Mouse (Mus musculus) heart, adult 9 months (tissue): ENCODE results near the gene Btbd11.

Experiments
- DNase-seq, 2 experiments: peaks; one replicate each; pipeline ENCODE4 v3.0.0; 2022; ENCODE audit warnings: low spot score in 2 of 2

The Btbd11 gene

DNA sequence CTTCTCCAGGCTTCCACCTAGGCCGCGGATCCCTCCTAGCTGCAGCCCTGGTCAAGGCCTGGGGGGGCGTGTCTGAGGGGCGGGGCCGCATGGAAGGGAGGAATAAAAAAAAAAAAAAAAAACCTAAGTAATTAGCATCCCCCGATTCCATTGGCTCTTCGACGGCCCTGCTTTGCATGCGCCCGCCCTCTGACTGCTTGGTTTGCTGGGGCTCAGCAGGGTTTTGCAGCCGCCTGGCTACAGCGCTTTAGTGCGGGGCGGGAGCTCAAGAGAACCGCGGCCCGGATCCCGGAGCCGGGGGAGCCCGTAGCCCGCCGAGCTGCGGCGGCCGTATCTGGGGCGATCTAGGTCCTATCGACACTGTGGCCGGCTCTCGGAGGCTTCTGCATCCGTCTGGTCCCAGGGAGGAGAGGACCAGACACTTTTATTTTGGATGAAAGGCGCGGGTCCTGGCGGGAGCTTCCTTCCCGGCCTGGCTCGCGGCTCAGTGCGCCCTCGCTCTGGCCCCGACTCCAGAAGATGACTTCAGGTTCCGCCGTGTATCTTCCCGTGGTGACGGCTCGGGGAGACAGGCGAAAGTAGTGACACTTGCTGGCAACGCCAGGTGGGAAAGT lies at the start of gene Btbd11:
Gene Btbd11, plus strand, starts transcription at position 210 of the 614 bp plus-strand sequence.
- DNase-seq = peak; percentile 91

DNA sequence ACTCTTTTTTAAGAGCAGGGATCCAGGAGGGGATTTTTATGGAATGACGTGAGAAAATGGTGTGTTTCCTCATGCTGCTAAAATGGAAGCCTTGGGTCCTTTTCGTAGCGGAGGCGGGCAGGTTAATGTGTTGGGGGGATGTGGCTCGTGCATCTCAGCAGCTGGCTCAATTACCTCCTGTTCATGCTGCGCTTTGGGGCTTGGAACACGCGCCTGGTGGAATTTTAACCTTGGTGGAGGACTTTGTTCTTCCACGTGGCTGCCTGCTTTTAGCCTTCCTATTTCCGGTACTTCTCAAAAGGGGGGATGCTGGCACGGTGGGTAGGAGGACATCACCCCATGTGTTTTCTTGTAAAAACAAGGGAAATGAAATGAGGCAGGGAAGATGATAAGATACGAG lies 47.9 kb upstream of the Btbd11 start:
- no peak for DNase-seq

DNA sequence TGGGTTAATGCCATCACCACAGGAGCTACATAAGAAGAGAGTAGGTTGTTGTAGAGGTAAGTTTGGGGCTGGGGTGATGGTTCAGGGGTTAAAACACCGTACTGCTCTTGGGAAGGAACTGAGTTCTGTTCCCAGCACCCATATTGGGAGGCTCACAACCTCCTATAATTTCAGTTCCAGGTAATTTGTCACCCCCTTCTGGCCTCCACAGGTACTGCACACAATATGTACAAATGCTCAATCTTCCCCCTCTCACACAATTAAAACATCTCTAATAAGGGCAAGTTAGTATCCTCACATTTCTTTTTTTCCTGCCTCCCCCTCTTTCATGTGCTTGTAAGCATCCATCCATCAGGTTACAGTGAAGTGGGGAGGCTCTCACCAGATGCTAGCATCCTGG lies 44.7 kb upstream of the Btbd11 start:
- no peak for DNase-seq

DNA sequence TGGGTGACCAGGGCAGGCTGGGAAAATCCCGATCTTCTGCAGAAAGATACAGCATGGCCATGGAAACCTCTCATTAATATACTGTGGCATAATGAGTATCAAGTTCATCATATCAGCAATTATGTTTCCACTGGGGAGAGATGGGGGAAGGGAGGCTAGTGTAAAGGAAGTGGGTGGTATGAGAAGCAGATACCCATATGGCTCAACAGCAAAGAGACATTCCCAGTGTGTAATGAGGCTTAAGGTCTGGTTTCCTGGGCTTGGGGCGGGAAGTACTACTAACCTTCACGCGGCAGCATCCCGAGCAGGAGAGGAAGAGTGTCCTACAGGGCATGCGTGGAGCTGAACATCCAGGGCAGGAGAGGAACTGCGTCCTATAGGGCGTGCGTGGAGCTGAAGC lies 39.4 kb upstream of the Btbd11 start:
- no peak for DNase-seq

DNA sequence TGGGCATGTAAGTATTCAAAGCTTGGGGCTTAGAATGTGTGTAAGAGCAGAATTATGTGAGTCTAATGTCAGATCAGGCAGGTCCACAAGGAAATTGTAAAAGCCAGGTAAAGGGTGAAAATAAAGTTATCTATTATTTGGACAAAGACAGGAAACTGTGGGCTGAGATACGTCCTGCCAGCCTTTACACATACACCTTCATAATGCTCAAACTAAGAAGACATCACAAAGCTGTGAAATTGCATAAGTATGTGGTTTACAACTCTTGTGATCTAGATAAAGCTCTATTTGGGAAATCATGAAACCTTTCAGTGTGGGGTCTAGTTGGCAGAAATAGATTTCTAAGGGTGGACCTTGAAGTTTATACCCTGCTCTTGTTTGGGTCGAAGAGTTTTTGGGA lies 34.1 kb upstream of the Btbd11 start:
- DNase-seq = no peak

DNA sequence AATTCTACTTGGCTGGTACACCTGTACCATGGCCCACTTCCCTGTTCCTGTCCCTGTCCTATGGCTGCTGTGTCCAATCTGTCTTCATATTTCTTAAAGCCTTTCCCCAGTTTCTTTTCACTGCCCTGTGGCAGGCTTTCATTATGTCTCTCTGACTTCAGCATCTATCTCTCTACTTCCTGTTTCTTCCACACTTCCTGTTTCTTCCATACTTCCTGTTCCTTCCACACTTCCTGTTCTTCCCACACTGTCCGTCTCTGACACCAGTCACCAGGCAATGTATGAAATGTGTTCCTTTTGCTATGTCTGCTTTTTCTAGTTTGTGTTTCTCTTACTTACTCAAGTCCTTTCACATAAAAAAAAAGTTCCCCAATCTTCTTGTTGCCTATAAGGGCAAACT lies 32.3 kb upstream of the Btbd11 start:
- DNase-seq = no peak

GRCm38 (mm10) chr10:85359501-85360066 lies 27.0 kb upstream of the Btbd11 start:
- no peak for DNase-seq

- DNase-seq = no peak
These were observed 23.7 kb upstream of the Btbd11 start for GRCm38 (mm10) chr10:85362766-85363442.

DNA sequence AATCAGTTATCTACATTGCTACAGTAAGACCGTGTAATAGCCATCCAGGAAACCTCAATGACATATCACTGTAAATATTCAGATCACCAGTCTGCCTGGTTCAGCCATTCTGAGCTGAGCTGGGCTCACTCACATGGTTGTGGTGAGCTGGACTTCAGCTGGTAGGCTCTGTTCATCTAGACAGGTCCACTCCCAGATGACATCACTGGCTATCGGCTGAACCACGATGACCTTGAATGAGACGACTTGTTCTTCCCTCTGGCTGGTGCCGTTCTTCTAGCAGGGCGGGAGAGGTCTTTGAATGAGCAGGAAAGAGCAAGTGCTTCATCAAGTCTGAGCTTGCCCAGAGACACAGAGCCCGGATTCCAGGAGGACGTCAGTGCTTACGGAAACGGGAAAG lies 19.7 kb upstream of the Btbd11 start:
- no peak for DNase-seq

GRCm38 (mm10) chr10:85371309-85371708 lies 15.3 kb upstream of the Btbd11 start:
- DNase-seq = peak in 1 of 2 experiments; percentile 39

- DNase-seq = no peak
These were observed 14.5 kb upstream of the Btbd11 start for GRCm38 (mm10) chr10:85372108-85372507.

DNA sequence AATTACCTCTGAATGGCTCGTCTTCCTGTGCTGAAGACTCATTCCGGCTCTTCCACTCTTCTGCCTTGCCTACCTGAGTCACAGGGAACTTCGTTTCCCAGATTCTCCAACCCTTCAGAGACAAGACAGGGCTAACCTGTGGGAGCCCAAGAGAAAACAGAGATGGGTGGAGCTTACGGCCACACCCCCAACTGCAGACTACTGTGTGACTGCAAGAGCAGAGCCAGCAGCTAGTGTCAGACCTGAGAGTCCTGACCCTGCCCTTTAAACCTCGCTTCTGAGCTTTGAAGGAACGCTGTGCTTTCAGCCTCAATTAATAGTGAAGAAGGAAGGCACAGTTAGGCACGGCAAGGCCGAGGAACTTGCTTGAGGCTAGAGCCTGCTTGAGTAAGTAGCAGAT lies 7.6 kb upstream of the Btbd11 start:
- no peak for DNase-seq

DNA sequence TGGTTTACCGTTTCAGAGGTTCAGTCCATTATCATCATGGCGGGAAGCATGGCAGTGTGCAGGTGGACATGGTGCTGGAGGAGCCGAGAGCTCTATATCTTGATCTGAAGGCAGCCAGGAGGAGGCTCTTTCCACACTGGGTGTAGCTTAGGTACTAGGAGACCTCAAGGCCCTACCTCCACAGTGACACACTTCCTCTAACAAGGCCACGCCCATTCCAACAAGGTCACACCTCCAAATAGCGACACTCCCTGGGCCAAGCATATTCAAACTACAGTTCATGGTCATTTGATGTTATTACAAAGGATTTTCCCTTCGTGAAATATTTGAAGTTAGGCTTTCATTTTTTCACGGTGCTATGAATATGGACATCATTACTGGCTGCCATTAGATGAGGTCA lies 3.6 kb upstream of the Btbd11 start:
- no peak for DNase-seq

DNA sequence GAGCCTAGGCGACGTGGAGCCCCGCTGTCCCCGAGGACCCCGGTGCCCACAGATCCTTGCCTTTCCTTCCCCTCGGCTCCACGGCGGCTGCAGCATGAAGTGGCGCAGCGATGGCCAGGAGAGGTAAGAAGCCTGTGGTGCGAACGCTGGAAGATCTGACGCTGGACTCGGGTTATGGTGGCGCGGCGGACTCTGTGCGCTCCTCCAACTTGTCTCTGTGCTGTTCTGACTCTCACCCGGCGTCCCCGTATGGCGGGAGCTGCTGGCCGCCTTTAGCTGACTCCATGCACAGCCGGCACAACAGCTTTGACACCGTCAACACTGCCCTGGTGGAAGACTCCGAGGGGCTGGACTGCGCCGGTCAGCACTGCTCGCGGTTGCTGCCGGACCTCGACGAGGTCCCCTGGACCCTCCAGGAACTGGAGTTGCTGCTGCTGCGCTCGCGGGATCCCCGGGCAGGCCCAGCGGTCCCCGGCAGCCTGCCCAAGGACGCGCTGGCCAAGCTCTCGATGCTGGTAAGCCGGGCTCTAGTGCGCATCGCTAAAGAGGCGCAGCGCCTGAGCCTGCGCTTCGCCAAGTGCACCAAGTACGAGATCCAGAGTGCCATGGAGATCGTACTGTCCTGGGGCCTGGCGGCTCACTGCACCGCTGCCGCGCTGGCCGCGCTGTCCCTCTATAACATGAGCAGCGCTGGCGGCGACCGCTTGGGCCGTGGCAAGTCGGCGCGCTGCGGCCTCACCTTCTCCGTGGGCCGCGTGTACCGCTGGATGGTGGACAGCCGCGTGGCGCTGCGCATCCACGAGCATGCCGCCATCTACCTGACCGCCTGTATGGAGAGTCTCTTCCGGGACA lies 831 bp downstream of the Btbd11 start:
- DNase-seq = peak; percentile 15 to 23

DNA sequence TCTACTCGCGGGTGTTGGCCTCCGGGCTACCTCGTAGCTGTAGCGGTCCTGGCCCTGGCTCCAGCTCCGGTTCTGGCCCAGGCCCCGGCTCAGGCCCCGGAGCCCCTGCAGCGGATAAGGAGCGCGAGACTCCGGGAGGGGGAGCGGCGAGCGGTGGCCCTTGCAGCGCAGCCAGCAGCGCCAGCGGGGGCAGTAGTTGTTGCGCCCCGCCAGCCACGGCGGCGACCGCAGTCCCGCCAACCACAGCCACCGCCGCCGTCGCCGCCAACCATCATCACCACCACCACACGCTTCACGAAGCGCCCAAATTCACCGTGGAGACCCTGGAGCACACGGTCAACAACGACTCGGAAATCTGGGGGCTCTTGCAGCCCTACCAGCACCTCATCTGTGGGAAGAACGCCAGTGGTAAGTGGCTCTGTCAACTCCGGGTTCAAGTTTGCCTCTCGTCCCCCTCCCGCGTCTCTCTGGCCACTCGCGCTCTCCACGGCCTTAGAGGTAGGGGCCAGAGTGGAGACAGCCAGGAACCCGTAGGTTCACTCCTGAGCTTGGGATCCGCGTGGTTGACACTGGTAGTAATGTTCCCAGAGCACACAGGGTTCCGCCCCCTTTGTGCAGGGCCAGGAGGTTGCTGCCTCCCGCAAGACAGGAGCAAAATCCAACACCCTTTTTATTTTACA lies 1.6 kb downstream of the Btbd11 start:
- DNase-seq = no peak

DNA sequence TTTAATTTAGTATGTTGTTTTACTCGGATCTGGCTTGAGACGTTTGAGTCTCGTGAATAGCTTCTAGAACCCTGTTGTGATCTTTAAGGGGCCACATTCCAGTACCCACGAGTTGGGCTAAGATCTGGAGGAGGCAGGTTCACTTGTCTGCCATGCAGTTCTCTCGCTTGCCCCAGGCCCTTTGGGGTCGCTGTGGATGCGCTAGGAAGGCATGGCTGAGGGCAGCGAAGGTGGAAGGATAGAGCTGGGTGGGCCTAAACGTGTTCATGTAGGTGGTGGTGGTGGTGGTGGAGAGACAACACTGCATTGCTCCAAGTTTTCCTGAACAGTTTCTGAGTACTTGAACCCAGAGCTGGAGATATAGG lies 2.1 kb downstream of the Btbd11 start:
- no peak for DNase-seq

DNA sequence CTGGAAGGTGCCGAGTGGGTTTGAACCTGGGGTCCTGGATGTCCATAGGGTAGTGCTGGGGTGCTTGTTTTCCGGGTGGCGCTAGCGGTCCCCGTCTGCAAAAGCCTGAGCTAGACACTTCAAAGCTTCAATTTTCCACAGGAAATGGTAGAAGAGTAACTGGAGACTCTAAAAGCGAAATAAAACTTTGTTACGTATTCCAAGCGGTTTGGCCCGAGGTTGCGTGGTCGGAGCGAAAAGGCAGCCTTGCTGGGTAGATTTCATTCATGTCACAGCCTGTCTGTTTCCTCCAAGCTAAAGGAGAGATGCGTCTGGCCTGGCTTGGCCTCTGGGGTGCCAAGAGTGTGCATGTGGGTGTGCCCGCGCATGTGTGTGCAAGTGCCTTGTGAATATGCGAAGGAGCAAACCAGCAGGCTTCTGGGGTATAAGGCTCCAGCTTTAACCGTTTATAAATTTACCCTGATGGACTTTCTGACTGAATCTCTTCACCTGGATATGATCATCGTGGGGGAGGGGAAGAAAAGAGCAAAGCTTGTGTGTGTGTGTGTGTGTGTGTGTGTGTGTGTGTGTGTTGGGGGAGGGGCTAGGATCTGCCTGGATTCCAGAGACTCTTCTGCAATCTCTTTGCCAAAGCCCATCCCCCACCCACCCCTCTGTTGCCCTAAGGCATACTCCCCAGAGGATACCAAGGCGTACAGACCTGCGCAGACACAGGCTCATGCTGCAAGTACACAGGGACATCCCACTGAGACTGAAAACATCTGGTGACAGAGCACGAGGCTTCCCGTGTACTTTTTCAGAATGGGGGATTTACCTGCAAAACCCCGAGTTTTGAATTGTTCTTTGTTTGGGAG lies 2.9 kb downstream of the Btbd11 start:
- DNase-seq = no peak

DNA sequence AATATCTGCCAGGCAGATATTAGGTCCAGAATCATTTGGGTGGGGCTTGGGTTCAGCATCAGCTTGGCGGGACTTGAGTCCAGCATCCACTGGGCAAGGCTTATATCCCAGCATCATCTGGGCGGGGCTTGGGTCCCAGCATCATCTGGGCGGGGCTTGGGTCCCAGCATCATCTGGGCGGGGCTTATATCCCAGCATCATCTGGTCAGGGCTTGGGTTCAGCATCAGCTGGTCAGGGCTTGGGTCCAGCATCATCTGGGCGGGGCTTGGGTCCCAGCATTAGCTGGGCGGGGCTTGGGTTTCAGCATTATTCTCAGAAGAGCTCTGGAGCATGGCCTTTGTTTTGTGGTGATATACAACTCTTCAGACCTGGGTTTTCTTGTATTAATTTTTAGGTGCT lies 6.4 kb downstream of the Btbd11 start:
- no peak for DNase-seq

GRCm38 (mm10) chr10:85394558-85394957 lies 7.9 kb downstream of the Btbd11 start:
- no peak for DNase-seq

DNA sequence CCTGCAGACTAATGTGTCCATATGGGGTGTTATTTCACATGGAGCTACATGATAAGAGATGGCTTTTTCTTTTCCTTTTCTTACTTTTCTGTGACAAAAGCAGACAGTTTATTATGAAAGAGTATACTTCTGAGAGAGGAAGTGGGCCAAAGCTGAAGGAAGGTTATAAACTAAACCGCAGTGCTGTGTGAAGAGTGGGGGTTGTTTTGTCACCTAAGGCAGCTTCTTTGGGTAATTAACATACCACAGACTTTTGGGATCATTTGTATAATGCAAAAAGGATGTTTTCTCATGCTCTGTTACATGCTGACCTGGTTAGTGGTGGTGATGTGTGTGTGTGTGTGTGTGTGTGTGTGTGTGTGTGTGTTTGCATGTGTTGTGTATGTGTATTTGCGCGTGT lies 24.5 kb downstream of the Btbd11 start:
- DNase-seq = no peak
